Mouse (Mus musculus): ENCODE results near the gene Vmn1r239-ps.

- TF ChIP-seq CTCF (conservative IDR thresholded peaks at IDR 0.05; ENCODE audit: low read length): no peak
- no peak for TF ChIP-seq NANOG (IDR thresholded peaks at IDR 0.05; ENCODE audit: borderline replicate concordance, low read length)
Measured at GRCm38 (mm10) chrX:147429753-147430152, 23.8 kb downstream of the Vmn1r239-ps start.
